Mouse (Mus musculus) WW6 (cell line): Measurements from ENCODE around the gene Plekhh2.

Experiments used
- DNase-seq: peaks from one replicate; pipeline ENCODE4 v3.0.0-alpha.2; 2013; ENCODE audit warnings: low read depth, low spot score

The Plekhh2 gene

GRCm38 (mm10) chr17:84511682-84512515, at the start of gene Plekhh2:
Plekhh2 (plus strand) TSS chr17:84511895.
- peak; percentile 76 for DNase-seq

GRCm38 (mm10) chr17:84465753-84466608, 45.7 kb upstream of the Plekhh2 start, which contains the start of gene Thada:
Thada (minus strand) TSS chr17:84466205.
- peak; percentile 94 for DNase-seq

DNA sequence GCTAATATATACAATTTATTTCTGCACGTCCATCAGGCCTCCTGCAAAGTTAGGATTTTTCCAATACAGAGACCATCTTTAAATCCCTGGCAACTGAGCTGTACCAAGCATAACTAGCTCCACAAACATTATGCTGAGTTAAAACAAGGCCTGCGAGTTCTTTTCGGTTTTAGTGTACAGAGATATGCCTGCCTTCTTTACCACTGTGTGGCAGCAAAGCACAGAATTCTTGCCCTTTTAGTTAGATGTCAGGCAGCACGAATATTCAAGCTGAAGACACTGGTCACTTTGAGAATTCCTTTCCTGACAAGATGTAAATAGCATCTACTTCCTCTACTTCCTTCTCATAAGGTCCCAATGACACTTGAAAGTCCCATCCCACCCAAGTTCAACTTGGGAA, 37.4 kb upstream of the Plekhh2 start:
- DNase-seq: no peak

GRCm38 (mm10) chr17:84477176-84477575, 34.5 kb upstream of the Plekhh2 start:
- no peak for DNase-seq

DNA sequence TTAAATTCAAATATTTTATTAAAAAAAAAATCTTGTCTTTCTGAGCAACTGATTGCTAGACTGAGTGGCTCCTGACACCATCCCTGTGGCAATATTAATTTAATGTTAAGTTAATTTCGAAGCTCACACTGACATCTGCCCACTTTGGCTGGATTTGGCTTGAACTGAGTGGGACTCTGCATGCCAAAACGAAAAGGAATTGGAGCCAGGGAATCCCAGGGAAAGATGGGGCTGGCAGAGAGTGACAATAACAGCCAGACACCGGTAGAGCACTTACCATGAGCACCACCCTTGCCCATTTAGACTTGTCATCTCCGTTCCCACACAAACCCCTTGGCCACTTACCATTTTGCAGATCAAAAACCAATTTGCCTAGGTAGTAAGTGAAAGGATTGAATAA, 33.4 kb upstream of the Plekhh2 start:
- no peak for DNase-seq

DNA sequence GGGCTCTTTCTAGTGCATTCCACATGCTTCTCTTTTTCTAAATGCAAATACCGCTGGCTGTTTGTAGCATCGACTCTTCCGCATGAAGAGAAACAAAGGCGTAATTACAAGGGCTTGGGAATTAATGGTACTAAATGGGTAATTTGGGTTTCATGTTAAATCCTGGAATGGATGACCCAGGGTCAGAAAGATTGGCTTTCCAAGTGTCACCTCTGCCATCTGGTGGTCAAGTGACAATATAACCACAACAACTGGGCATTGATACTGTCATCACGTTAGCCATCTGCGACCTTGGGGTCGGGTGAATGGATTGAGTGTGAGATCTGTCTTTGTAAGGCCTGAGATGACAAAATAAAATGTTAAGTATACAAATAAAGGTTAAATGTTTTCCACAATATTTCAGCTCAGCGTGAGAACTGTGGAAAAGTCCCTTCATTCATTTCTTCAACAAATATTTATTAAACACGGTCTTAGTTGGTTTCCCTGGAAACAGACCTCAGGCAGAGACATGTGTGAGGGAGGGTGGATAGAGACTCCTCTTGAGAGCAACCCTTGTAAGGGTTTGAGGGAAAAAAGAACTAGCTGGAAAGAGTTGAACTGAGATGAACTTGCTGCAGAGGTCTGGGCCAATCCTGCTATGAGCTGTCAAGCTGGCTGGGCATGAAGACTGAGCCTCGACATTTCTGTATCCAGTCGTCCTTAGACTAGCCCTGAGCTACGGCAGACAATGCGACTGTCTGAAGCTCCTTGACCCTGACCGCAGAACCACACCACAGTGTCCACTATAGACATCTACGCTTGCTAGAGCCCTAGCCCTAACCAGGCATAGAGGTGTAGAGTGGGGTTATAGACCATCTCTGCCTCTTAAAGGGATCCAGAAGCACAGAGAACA, 31.0 kb upstream of the Plekhh2 start:
- DNase-seq: no peak

DNA sequence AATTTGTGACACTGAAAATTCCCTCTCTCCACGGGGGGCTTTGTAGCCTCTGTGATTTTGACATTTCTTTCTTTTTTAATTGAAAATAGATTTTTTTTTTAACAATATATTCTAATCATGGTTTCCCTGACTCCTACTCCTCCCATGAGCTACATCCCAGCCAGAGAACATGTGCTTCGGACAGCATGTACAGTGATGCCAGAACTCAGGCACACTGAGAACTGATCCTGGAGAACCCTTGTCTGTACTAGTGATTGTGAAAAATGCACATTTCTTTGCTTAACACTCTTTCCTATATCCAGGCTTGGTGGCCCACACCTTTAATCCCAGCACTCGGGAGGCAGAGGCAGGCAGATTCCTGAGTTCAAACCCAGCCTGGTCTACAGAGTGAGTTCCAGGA, 28.9 kb upstream of the Plekhh2 start:
- DNase-seq: no peak

GRCm38 (mm10) chr17:84483673-84484320, 27.9 kb upstream of the Plekhh2 start:
- no peak for DNase-seq

DNA sequence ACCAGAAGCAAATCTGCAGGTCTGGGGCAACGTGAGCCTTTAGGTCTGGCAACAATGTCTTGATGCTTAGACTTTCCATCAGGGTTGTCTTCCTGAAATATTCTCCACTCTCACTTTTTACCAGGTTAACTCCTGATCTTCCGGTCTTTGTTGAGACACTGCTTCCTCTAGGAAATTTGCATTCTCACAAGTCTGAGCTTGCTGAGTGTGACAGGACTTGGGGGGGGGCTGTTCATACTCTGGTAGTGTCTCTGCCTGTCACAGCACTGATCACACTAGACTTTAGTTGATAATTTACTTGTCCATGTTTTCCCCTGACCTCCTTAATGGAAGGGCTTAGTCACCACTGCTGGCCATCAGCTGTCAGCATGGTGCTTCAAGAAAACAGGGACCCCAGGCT, 24.3 kb upstream of the Plekhh2 start:
- no peak for DNase-seq

- peak; percentile 47 for DNase-seq
Measured at GRCm38 (mm10) chr17:84492255-84492880, 19.3 kb upstream of the Plekhh2 start.

DNA sequence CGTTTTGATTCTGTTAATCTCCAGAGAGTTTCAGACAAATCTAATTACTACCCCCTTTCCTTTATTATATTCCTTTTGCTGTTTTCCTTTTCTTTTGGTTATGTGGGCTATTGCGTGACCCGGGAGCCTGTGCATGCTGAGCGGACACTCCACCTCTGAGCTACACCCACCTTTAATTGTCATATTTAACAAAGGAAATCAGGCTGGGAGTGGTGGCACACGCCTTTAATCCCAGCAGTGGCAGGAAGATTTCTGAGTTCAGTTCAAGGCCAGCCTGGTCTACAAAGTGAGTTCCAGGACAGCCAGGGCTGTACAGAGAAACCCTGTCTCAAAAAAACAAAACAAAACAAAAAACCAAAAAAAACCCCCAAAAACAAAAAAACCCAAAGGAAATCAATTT, 14.7 kb upstream of the Plekhh2 start:
- DNase-seq: no peak

DNA sequence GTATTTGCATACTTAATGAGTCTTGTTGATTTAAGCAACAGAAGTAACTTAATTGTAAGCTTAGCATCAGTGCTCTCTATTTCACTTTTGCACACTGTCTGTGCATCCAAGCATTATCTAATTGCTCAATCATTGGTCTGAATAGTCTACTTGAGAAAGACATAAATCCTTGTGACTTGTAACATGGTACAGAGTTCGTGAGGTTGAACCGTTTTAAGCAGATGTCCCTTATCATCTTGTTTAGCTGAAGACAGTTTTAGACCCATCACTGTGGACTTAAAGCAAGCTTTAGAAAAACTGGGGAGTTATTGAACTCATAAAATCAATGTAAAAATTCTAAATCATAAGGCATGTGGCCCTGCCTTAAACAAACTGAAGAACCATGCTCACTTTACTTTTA, 14.1 kb upstream of the Plekhh2 start:
- DNase-seq: no peak

DNA sequence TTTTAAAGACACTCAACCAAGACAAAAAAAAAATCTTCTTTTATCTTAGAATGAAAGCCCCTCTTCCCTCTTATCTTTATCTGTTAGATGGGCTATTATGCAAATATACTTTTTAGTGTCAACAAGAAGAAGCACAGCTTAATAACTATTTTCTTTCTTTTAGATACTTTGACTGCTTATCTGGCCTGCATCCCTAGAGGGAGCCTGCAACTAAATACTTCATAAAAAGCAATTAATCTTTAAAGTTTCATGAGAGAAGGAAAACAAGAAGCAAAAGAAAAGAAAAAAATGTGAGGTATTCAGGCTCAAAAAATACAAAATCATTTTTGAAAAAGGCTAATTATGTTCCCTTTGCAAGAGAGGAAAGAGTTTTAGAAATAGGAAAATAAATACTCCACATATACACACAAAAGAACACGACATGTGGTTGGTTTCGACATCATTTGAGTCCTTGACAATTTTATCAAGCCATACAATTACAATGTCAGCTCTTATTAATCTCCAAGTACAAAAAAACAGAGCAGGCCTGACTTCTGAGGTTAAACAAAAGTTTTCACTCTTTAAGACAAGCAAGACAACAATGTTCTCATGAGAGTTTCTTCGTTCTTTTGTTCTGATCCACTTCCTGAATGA, 13.6 kb upstream of the Plekhh2 start:
- DNase-seq: no peak

GRCm38 (mm10) chr17:84498639-84499038, 13.1 kb upstream of the Plekhh2 start:
- no peak for DNase-seq

GRCm38 (mm10) chr17:84502341-84502740, 9.4 kb upstream of the Plekhh2 start:
- no peak for DNase-seq

- DNase-seq: no peak
Measured at GRCm38 (mm10) chr17:84505922-84506321, 5.8 kb upstream of the Plekhh2 start.

GRCm38 (mm10) chr17:84508736-84509135, 3.0 kb upstream of the Plekhh2 start:
- DNase-seq: no peak

GRCm38 (mm10) chr17:84509176-84509575, 2.5 kb upstream of the Plekhh2 start:
- DNase-seq: no peak

- DNase-seq: no peak
Measured at GRCm38 (mm10) chr17:84510355-84510754, 1.3 kb upstream of the Plekhh2 start.

- DNase-seq: no peak
Measured at GRCm38 (mm10) chr17:84510961-84511639, 595 bp upstream of the Plekhh2 start.
